Mouse (Mus musculus): ENCODE results near the gene Camk1g. TPM values are rescaled to one million over a fixed set of nuclear protein-coding genes. Genes with fewer than 3 reads are reported as not detected.
A peak's percentile ranks its signal among the peaks of the same experiment; 100 is the strongest.

The Camk1g gene
- polyA plus RNA-seq, 1 experiment from 2014 or later: 7.9 TPM

GRCm38 (mm10) chr1:193320398-193320797, 49.7 kb downstream of the Camk1g start:
- WGBS: 83% methylated on average over 8 of the region's 8 CpGs
- H3K27ac ChIP-seq (ENCODE audit: low read length): no peak overlapping the region
- no peak overlapping the region for H3K9ac ChIP-seq (ENCODE audit: low read length)
- H3K9me3 ChIP-seq (replicated peaks; ENCODE audit: control insufficient read depth, low read length): no peaks in the 10 kb centered on the region
- H3K4me2 ChIP-seq (ENCODE audit: low read depth, low read length): no peak overlapping the region
- no peak overlapping the region for H3K4me3 ChIP-seq (replicated peaks; ENCODE audit: low read length)
- H3K4me1 ChIP-seq (ENCODE audit: control insufficient read depth, insufficient read depth, low read length): peaks cover 13% of the 10 kb centered on the region
- no peaks in the 10 kb centered on the region for H3K27me3 ChIP-seq (ENCODE audit: control insufficient read depth, insufficient read depth, low read length)
- ATAC-seq (ENCODE audit: insufficient read depth, low FRiP score): no peak
- no peaks in the 10 kb centered on the region for H3K36me3 ChIP-seq (ENCODE audit: control insufficient read depth, insufficient read depth, low read length)

- ATAC-seq (ENCODE audit: insufficient read depth, low FRiP score): no peak
- Histone ChIP-seq H3K36me3 (ENCODE audit: control insufficient read depth, insufficient read depth, low read length) (no peaks in the 10 kb centered on the region), H3K9me3 (replicated peaks; ENCODE audit: control insufficient read depth, low read length) (no peaks in the 10 kb centered on the region), H3K4me3 (replicated peaks; ENCODE audit: low read length) (no peak overlapping the region), H3K4me1 (ENCODE audit: control insufficient read depth, insufficient read depth, low read length) (peaks cover 17% of the 10 kb centered on the region), H3K27me3 (ENCODE audit: control insufficient read depth, insufficient read depth, low read length) (no peaks in the 10 kb centered on the region), H3K4me2 (ENCODE audit: low read depth, low read length) (no peak overlapping the region), H3K9ac (ENCODE audit: low read length) (no peak overlapping the region), H3K27ac (ENCODE audit: low read length) (no peak overlapping the region)
- WGBS: 74% methylated on average over 3 of the region's 3 CpGs
Measured at GRCm38 (mm10) chr1:193319721-193320120, 50.4 kb downstream of the Camk1g start.

GRCm38 (mm10) chr1:193317159-193317559, 52.9 kb downstream of the Camk1g start:
- no peak overlapping the region for H3K4me3 ChIP-seq (replicated peaks; ENCODE audit: low read length)
- H3K9ac ChIP-seq (ENCODE audit: low read length): no peak overlapping the region
- 35% methylated on average over 6 of the region's 6 CpGs for WGBS
- no peaks in the 10 kb centered on the region for H3K27me3 ChIP-seq (ENCODE audit: control insufficient read depth, insufficient read depth, low read length)
- H3K4me1 ChIP-seq (ENCODE audit: control insufficient read depth, insufficient read depth, low read length): peaks cover 17% of the 10 kb centered on the region
- no peak overlapping the region for H3K4me2 ChIP-seq (ENCODE audit: low read depth, low read length)
- H3K36me3 ChIP-seq (ENCODE audit: control insufficient read depth, insufficient read depth, low read length): no peaks in the 10 kb centered on the region
- ATAC-seq (ENCODE audit: insufficient read depth, low FRiP score): peak; percentile 66; the same call in 1 of the 2 replicates
- no peaks in the 10 kb centered on the region for H3K9me3 ChIP-seq (replicated peaks; ENCODE audit: control insufficient read depth, low read length)
- H3K27ac ChIP-seq (ENCODE audit: low read length): peak overlapping the region; percentile 81

DNA sequence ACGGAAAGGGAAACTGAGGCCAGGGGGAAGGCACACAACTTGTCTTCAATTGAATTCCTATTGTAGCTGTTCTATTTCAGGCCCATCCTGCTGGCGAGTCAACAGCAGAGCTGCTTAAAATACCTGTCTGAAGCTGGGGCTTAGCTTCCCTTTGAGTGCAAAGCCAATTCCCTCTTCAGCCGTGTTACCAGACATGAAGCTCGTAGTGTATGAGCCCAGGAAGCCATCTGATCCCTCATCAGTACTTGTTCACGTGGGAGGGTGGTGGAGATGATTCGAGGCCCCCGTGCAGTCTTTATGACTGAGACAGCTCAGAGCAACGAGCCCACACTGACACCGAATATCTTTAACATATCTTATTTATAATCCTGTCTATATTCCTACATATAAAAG, 53.7 kb downstream of the Camk1g start:
- H3K27me3 ChIP-seq (ENCODE audit: control insufficient read depth, insufficient read depth, low read length): no peaks in the 10 kb centered on the region
- 61% methylated on average over 9 of the region's 9 CpGs for WGBS
- 0 out of 2 replicates have a peak overlapping the region, but pooled peaks have one; percentile 13 for H3K9ac ChIP-seq (ENCODE audit: low read length)
- H3K4me1 ChIP-seq (ENCODE audit: control insufficient read depth, insufficient read depth, low read length): peaks cover 17% of the 10 kb centered on the region
- no peaks in the 10 kb centered on the region for H3K36me3 ChIP-seq (ENCODE audit: control insufficient read depth, insufficient read depth, low read length)
- H3K9me3 ChIP-seq (replicated peaks; ENCODE audit: control insufficient read depth, low read length): no peaks in the 10 kb centered on the region
- ATAC-seq (ENCODE audit: insufficient read depth, low FRiP score): no peak
- H3K4me2 ChIP-seq (ENCODE audit: low read depth, low read length): no peak overlapping the region
- peak overlapping the region; percentile 95 for H3K27ac ChIP-seq (ENCODE audit: low read length)
- H3K4me3 ChIP-seq (replicated peaks; ENCODE audit: low read length): no peak overlapping the region

- Histone ChIP-seq H3K27ac (ENCODE audit: low read length) (peak overlapping the region; percentile 95), H3K9me3 (replicated peaks; ENCODE audit: control insufficient read depth, low read length) (no peaks in the 10 kb centered on the region), H3K36me3 (ENCODE audit: control insufficient read depth, insufficient read depth, low read length) (no peaks in the 10 kb centered on the region), H3K27me3 (ENCODE audit: control insufficient read depth, insufficient read depth, low read length) (no peaks in the 10 kb centered on the region), H3K9ac (ENCODE audit: low read length) (0 out of 2 replicates have a peak overlapping the region, but pooled peaks have one; percentile 13), H3K4me1 (ENCODE audit: control insufficient read depth, insufficient read depth, low read length) (peaks cover 17% of the 10 kb centered on the region), H3K4me2 (ENCODE audit: low read depth, low read length) (no peak overlapping the region), H3K4me3 (replicated peaks; ENCODE audit: low read length) (no peak overlapping the region)
- WGBS: 36% methylated on average over 5 of the region's 5 CpGs
- ATAC-seq (ENCODE audit: insufficient read depth, low FRiP score): peak; percentile 88
Measured at GRCm38 (mm10) chr1:193315705-193316357, 54.3 kb downstream of the Camk1g start.

DNA sequence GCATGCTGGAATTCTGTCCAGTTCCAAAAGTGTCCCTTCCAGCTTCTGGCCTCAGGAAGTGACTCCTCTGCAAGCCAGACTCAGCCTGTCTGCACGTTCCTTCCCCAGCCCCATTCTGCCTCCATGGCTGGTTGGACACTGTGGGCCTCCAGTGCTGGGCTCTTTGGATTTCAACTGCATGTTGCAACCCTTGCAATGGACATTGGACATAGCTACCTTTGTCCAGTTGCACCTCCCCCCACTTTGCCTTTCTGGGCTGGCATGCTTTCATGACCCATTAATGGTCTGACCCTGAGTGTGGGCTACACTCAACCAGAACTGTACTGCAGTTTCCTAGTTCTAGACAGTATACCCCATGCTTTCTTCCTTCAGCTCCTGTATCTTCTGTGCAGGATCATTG, 58.5 kb downstream of the Camk1g start:
- H3K9ac ChIP-seq (ENCODE audit: low read length): no peak overlapping the region
- no peaks in the 10 kb centered on the region for H3K9me3 ChIP-seq (replicated peaks; ENCODE audit: control insufficient read depth, low read length)
- H3K27me3 ChIP-seq (ENCODE audit: control insufficient read depth, insufficient read depth, low read length): no peaks in the 10 kb centered on the region
- H3K4me3 ChIP-seq (replicated peaks; ENCODE audit: low read length): no peak overlapping the region
- no peaks in the 10 kb centered on the region for H3K36me3 ChIP-seq (ENCODE audit: control insufficient read depth, insufficient read depth, low read length)
- no peak overlapping the region for H3K4me2 ChIP-seq (ENCODE audit: low read depth, low read length)
- ATAC-seq (ENCODE audit: insufficient read depth, low FRiP score): no peak
- WGBS: 53% methylated on average over 1 of the region's 1 CpGs
- H3K4me1 ChIP-seq (ENCODE audit: control insufficient read depth, insufficient read depth, low read length): peaks cover 8% of the 10 kb centered on the region; the same call in 1 of the 2 replicates
- H3K27ac ChIP-seq (ENCODE audit: low read length): no peak overlapping the region

- H3K27ac ChIP-seq (ENCODE audit: low read length): no peak overlapping the region
Measured at GRCm38 (mm10) chr1:193310519-193311085, 59.5 kb downstream of the Camk1g start.

DNA sequence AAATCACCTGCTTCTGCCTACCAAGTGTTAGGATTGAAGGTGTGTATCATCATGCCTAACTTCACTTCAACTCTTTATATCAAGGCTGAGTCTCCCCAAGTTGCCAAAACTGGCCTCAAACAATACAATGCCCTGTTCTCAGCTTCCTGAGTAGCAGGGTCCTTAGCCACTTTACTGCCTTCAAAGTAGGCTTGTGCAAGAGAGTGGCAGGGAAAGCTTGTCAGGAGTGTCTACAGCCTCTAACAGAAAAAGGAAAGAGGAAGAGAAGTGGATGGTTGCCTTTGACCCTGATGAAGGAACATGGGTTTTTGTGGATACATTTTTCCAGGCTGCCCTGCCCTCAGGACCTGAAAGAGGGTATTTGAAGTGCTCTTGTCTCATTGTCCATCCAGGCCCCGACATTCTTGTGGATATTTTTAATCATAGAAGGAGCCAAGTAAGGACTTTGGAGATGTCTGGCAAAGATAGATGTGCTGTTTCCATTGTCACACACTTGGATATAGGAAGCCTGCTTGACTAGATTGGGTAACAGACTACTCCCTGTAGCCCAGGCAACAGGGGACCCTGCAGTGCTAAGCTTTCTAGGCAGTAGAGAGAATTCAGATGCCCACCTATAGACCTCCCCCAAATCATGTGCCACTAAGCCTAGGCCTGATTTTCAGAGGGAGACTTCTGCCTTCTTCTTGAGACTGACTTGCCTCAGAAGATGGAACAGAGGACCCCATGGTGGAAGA, 60.1 kb downstream of the Camk1g start:
- Histone ChIP-seq H3K9ac (ENCODE audit: low read length) (no peak overlapping the region), H3K27me3 (ENCODE audit: control insufficient read depth, insufficient read depth, low read length) (no peaks in the 10 kb centered on the region), H3K4me2 (ENCODE audit: low read depth, low read length) (no peak overlapping the region), H3K4me3 (replicated peaks; ENCODE audit: low read length) (no peak overlapping the region), H3K36me3 (ENCODE audit: control insufficient read depth, insufficient read depth, low read length) (no peaks in the 10 kb centered on the region), H3K27ac (ENCODE audit: low read length) (no peak overlapping the region), H3K4me1 (ENCODE audit: control insufficient read depth, insufficient read depth, low read length) (no peaks in the 10 kb centered on the region), H3K9me3 (replicated peaks; ENCODE audit: control insufficient read depth, low read length) (no peaks in the 10 kb centered on the region)
- WGBS: 64% methylated on average over 1 of the region's 1 CpGs
- no peak for ATAC-seq (ENCODE audit: insufficient read depth, low FRiP score)

More at GRCm38 (mm10) chr1:193310519-193311085, 59.5 kb downstream of the Camk1g start:
- Histone ChIP-seq H3K9ac (ENCODE audit: low read length) (no peak overlapping the region), H3K36me3 (ENCODE audit: control insufficient read depth, insufficient read depth, low read length) (no peaks in the 10 kb centered on the region), H3K9me3 (replicated peaks; ENCODE audit: control insufficient read depth, low read length) (no peaks in the 10 kb centered on the region), H3K4me3 (replicated peaks; ENCODE audit: low read length) (no peak overlapping the region), H3K27me3 (ENCODE audit: control insufficient read depth, insufficient read depth, low read length) (no peaks in the 10 kb centered on the region), H3K4me1 (ENCODE audit: control insufficient read depth, insufficient read depth, low read length) (0 out of 2 replicates have a peak, but pooled peaks cover 4% of the 10 kb centered on the region), H3K4me2 (ENCODE audit: low read depth, low read length) (no peak overlapping the region)
- WGBS: 86% methylated on average over 3 of the region's 3 CpGs
- no peak for ATAC-seq (ENCODE audit: insufficient read depth, low FRiP score)

- Histone ChIP-seq H3K27me3 (ENCODE audit: control insufficient read depth, insufficient read depth, low read length) (no peaks in the 10 kb centered on the region), H3K4me2 (ENCODE audit: low read depth, low read length) (no peak overlapping the region), H3K9ac (ENCODE audit: low read length) (no peak overlapping the region), H3K9me3 (replicated peaks; ENCODE audit: control insufficient read depth, low read length) (no peaks in the 10 kb centered on the region), H3K36me3 (ENCODE audit: control insufficient read depth, insufficient read depth, low read length) (no peaks in the 10 kb centered on the region), H3K4me1 (ENCODE audit: control insufficient read depth, insufficient read depth, low read length) (no peaks in the 10 kb centered on the region), H3K27ac (ENCODE audit: low read length) (no peak overlapping the region), H3K4me3 (replicated peaks; ENCODE audit: low read length) (no peak overlapping the region)
- no peak for ATAC-seq (ENCODE audit: insufficient read depth, low FRiP score)
- WGBS: 86% methylated on average over 2 of the region's 2 CpGs
Measured at GRCm38 (mm10) chr1:193306832-193307231, 63.3 kb downstream of the Camk1g start.

Measured in stomach, embryonic 16.5 days (tissue).